Mouse (Mus musculus) heart, adult 2 months (tissue): ENCODE measurements around the gene Olfr718-ps1.

Experiments
- CTCF ChIP-seq: fragments of 200-600 bp; IDR thresholded peaks from 2 replicates; pipeline ENCODE4 v1.8.1; 2022; ENCODE audit warnings: antibody characterized with exemption, mild to moderate bottlenecking, moderate library complexity
- POLR2A ChIP-seq: fragments of 200-500 bp; IDR thresholded peaks from 2 replicates; pipeline ENCODE4 v1.6.1; 2011; ENCODE audit warnings: mild to moderate bottlenecking, low read depth, low read length, control low read depth; ENCODE audit not compliant: insufficient read depth

DNA sequence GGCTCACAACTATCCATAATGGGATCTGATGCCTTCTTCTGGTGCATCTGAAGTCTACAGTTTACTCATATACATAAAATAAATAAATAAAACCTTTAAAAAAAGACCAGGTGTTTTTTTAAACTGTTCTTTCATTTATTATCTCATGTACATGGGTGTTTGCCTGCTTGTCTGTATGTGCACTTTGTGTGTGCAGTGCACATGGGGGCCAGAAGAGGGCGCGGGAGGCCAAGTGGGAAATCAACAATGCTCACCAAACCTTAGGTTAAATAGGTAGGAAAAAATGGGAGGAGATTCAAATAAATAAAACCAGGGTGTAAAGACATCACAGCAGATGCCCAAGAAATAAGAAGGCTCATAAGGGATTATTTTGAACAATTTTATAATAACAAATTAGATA, 2.7 kb upstream of the Olfr718-ps1 start:
- no peak for TF ChIP-seq CTCF
- TF ChIP-seq POLR2A, result no peak
